Mouse (Mus musculus): ENCODE measurements around the gene Gadd45b. TPM values are rescaled to one million over a fixed set of nuclear protein-coding genes. Genes with fewer than 3 reads are reported as not detected.

Gene Gadd45b
- polyA plus RNA-seq, 1 experiment from 2014 or later = 6.2 TPM

- Histone ChIP-seq H3K4me1 (ENCODE audit: control insufficient read depth, insufficient read depth, low read length) (peaks cover 7% of the 10 kb centered on the region), H3K9ac (ENCODE audit: low read length) (no peak overlapping the region), H3K36me3 (ENCODE audit: control insufficient read depth, insufficient read depth, low read length) (peaks cover 74% of the 10 kb centered on the region), H3K4me2 (ENCODE audit: low read length) (no peak overlapping the region), H3K27me3 (replicated peaks; ENCODE audit: control insufficient read depth, insufficient read depth, low read length) (no peaks in the 10 kb centered on the region), H3K27ac (ENCODE audit: low read depth, low read length) (no peak overlapping the region), H3K4me3 (ENCODE audit: low read depth, low read length) (no peak overlapping the region), H3K9me3 (replicated peaks; ENCODE audit: control insufficient read depth, low read length) (no peaks in the 10 kb centered on the region)
- 87% methylated on average over 28 of the region's 28 CpGs for WGBS
- no peak for DNase-seq (ENCODE audit: low spot score)
- ATAC-seq = no peak
Observed at GRCm38 (mm10) chr10:80904004-80904693, 25.7 kb upstream of the Gadd45b start.

- no peak for ATAC-seq
Observed at GRCm38 (mm10) chr10:80904709-80905108, 25.2 kb upstream of the Gadd45b start.

GRCm38 (mm10) chr10:80909375-80910162 lies 20.3 kb upstream of the Gadd45b start:
- H3K4me1 ChIP-seq (ENCODE audit: control insufficient read depth, insufficient read depth, low read length) = no peaks in the 10 kb centered on the region
- DNase-seq (ENCODE audit: low spot score) (no peak), ATAC-seq (no peak)
- H3K9me3 ChIP-seq (replicated peaks; ENCODE audit: control insufficient read depth, low read length) = no peaks in the 10 kb centered on the region
- no peak overlapping the region for H3K4me2 ChIP-seq (ENCODE audit: low read length)
- no peak overlapping the region for H3K9ac ChIP-seq (ENCODE audit: low read length)
- H3K27me3 ChIP-seq (replicated peaks; ENCODE audit: control insufficient read depth, insufficient read depth, low read length) = no peaks in the 10 kb centered on the region
- 96% methylated on average over 22 of the region's 22 CpGs for WGBS
- H3K27ac ChIP-seq (ENCODE audit: low read depth, low read length) = no peak overlapping the region
- H3K36me3 ChIP-seq (ENCODE audit: control insufficient read depth, insufficient read depth, low read length) = peaks cover 91% of the 10 kb centered on the region
- H3K4me3 ChIP-seq (ENCODE audit: low read depth, low read length) = no peak overlapping the region

More at GRCm38 (mm10) chr10:80904709-80905108, 25.2 kb upstream of the Gadd45b start:
- H3K36me3 ChIP-seq (ENCODE audit: control insufficient read depth, insufficient read depth, low read length) = peaks cover 74% of the 10 kb centered on the region
- no peaks in the 10 kb centered on the region for H3K27me3 ChIP-seq (replicated peaks; ENCODE audit: control insufficient read depth, insufficient read depth, low read length)
- no peak overlapping the region for H3K27ac ChIP-seq (ENCODE audit: low read depth, low read length)
- no peak overlapping the region for H3K4me2 ChIP-seq (ENCODE audit: low read length)
- H3K9me3 ChIP-seq (replicated peaks; ENCODE audit: control insufficient read depth, low read length) = no peaks in the 10 kb centered on the region
- peaks cover 3% of the 10 kb centered on the region for H3K4me1 ChIP-seq (ENCODE audit: control insufficient read depth, insufficient read depth, low read length)
- 92% methylated on average over 11 of the region's 11 CpGs for WGBS
- H3K4me3 ChIP-seq (ENCODE audit: low read depth, low read length) = no peak overlapping the region
- no peak for DNase-seq (ENCODE audit: low spot score)
- H3K9ac ChIP-seq (ENCODE audit: low read length) = no peak overlapping the region

DNA sequence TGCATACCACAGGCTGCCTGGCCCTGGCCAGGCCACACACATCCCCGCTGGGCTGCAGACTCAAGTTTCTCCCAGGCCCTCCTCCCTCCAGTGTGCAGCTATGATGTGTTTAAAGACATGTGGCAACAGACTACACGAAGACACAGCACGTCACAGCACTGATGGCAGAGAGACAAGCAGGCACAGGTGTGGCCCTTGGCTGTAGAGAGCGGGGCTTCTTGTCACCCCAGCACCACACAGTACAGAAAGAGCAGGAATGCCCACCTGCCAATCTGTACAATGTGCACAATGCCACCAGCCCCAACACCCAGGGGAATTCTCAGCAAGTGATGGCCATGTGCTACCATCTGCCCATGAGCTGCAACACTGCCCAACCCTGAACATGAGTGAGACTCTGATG lies 18.5 kb upstream of the Gadd45b start:
- no peak overlapping the region for H3K4me2 ChIP-seq (ENCODE audit: low read length)
- no peaks in the 10 kb centered on the region for H3K4me1 ChIP-seq (ENCODE audit: control insufficient read depth, insufficient read depth, low read length)
- DNase-seq (ENCODE audit: low spot score) (no peak), ATAC-seq (no peak)
- no peaks in the 10 kb centered on the region for H3K9me3 ChIP-seq (replicated peaks; ENCODE audit: control insufficient read depth, low read length)
- no peak overlapping the region for H3K4me3 ChIP-seq (ENCODE audit: low read depth, low read length)
- no peak overlapping the region for H3K27ac ChIP-seq (ENCODE audit: low read depth, low read length)
- no peaks in the 10 kb centered on the region for H3K27me3 ChIP-seq (replicated peaks; ENCODE audit: control insufficient read depth, insufficient read depth, low read length)
- H3K9ac ChIP-seq (ENCODE audit: low read length) = no peak overlapping the region
- WGBS = 94% methylated on average over 4 of the region's 4 CpGs
- peaks cover 83% of the 10 kb centered on the region for H3K36me3 ChIP-seq (ENCODE audit: control insufficient read depth, insufficient read depth, low read length)

DNA sequence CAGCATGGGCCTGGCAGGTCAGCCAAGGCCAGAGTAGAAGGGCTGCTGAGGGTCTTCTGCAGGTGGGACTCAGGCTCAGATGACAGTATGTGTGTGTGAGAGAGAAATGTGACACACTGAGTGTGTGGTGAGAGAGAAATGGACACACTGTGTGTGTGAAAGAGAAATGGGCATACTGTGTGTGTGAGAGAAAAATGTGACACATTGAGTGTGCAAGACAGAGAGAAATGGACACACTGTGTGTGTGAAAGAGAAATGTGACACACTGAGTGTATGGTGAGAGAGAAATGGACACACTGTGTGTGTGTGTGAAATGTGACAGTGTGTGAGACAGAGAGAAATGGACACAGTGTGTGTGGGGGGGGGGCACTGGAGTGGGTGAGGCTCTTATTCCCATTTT lies 18.0 kb upstream of the Gadd45b start:
- no peaks in the 10 kb centered on the region for H3K27me3 ChIP-seq (replicated peaks; ENCODE audit: control insufficient read depth, insufficient read depth, low read length)
- H3K4me3 ChIP-seq (ENCODE audit: low read depth, low read length) = no peak overlapping the region
- ATAC-seq (no peak), DNase-seq (ENCODE audit: low spot score) (no peak)
- no peaks in the 10 kb centered on the region for H3K9me3 ChIP-seq (replicated peaks; ENCODE audit: control insufficient read depth, low read length)
- H3K36me3 ChIP-seq (ENCODE audit: control insufficient read depth, insufficient read depth, low read length) = peaks cover 81% of the 10 kb centered on the region
- H3K9ac ChIP-seq (ENCODE audit: low read length) = no peak overlapping the region
- H3K27ac ChIP-seq (ENCODE audit: low read depth, low read length) = no peak overlapping the region
- no peak overlapping the region for H3K4me2 ChIP-seq (ENCODE audit: low read length)
- no peaks in the 10 kb centered on the region for H3K4me1 ChIP-seq (ENCODE audit: control insufficient read depth, insufficient read depth, low read length)

- no peak for DNase-seq (ENCODE audit: low spot score)
- H3K4me1 ChIP-seq (ENCODE audit: control insufficient read depth, insufficient read depth, low read length) = peaks cover 4% of the 10 kb centered on the region
- WGBS = 93% methylated on average over 7 of the region's 8 CpGs
- no peak overlapping the region for H3K4me2 ChIP-seq (ENCODE audit: low read length)
- peaks cover 65% of the 10 kb centered on the region for H3K36me3 ChIP-seq (ENCODE audit: control insufficient read depth, insufficient read depth, low read length)
- H3K4me3 ChIP-seq (ENCODE audit: low read depth, low read length) = no peak overlapping the region
- no peaks in the 10 kb centered on the region for H3K27me3 ChIP-seq (replicated peaks; ENCODE audit: control insufficient read depth, insufficient read depth, low read length)
- H3K27ac ChIP-seq (ENCODE audit: low read depth, low read length) = no peak overlapping the region
- H3K9me3 ChIP-seq (replicated peaks; ENCODE audit: control insufficient read depth, low read length) = no peaks in the 10 kb centered on the region
- no peak overlapping the region for H3K9ac ChIP-seq (ENCODE audit: low read length)
- no peak for ATAC-seq
Observed at GRCm38 (mm10) chr10:80913364-80914011, 16.4 kb upstream of the Gadd45b start.

GRCm38 (mm10) chr10:80914253-80914656 lies 15.6 kb upstream of the Gadd45b start:
- WGBS = 91% methylated on average over 5 of the region's 5 CpGs
- DNase-seq (ENCODE audit: low spot score) (no peak), ATAC-seq (no peak)
- H3K27me3 ChIP-seq (replicated peaks; ENCODE audit: control insufficient read depth, insufficient read depth, low read length) = no peaks in the 10 kb centered on the region
- H3K9me3 ChIP-seq (replicated peaks; ENCODE audit: control insufficient read depth, low read length) = no peaks in the 10 kb centered on the region
- H3K4me1 ChIP-seq (ENCODE audit: control insufficient read depth, insufficient read depth, low read length) = peaks cover 4% of the 10 kb centered on the region
- peaks cover 57% of the 10 kb centered on the region for H3K36me3 ChIP-seq (ENCODE audit: control insufficient read depth, insufficient read depth, low read length)
- H3K4me3 ChIP-seq (ENCODE audit: low read depth, low read length) = no peak overlapping the region
- H3K27ac ChIP-seq (ENCODE audit: low read depth, low read length) = no peak overlapping the region
- no peak overlapping the region for H3K4me2 ChIP-seq (ENCODE audit: low read length)
- H3K9ac ChIP-seq (ENCODE audit: low read length) = no peak overlapping the region

DNA sequence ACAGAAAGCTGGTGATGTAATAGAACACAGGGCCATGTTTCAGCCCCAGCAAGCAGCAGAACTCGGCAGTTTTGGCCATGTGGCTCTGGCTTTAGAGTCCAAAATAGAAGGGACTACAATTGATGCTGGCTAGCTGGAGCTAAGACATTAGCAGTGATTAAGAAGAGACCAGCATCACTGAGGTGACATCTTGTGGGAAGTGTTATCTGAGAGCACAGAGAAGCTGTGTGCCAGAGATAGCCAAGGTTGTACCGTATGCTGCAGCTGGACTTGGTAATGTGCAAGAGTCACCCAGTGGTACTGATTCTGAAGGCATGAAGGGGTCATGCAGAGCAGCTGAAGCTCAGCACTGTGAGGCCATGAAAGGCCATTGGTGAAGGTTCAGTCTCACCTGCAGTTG lies 14.6 kb upstream of the Gadd45b start:
- H3K9me3 ChIP-seq (replicated peaks; ENCODE audit: control insufficient read depth, low read length) = no peaks in the 10 kb centered on the region
- H3K36me3 ChIP-seq (ENCODE audit: control insufficient read depth, insufficient read depth, low read length) = peaks cover 47% of the 10 kb centered on the region
- H3K4me1 ChIP-seq (ENCODE audit: control insufficient read depth, insufficient read depth, low read length) = peaks cover 4% of the 10 kb centered on the region
- H3K9ac ChIP-seq (ENCODE audit: low read length) = no peak overlapping the region
- H3K4me2 ChIP-seq (ENCODE audit: low read length) = no peak overlapping the region
- no peak overlapping the region for H3K27ac ChIP-seq (ENCODE audit: low read depth, low read length)
- no peak overlapping the region for H3K4me3 ChIP-seq (ENCODE audit: low read depth, low read length)
- H3K27me3 ChIP-seq (replicated peaks; ENCODE audit: control insufficient read depth, insufficient read depth, low read length) = no peaks in the 10 kb centered on the region
- 81% methylated on average over 2 of the region's 2 CpGs for WGBS
- DNase-seq (ENCODE audit: low spot score) (no peak), ATAC-seq (no peak)

- H3K4me1 ChIP-seq (ENCODE audit: control insufficient read depth, insufficient read depth, low read length) = peaks cover 4% of the 10 kb centered on the region
- H3K4me2 ChIP-seq (ENCODE audit: low read length) = no peak overlapping the region
- no peak overlapping the region for H3K4me3 ChIP-seq (ENCODE audit: low read depth, low read length)
- H3K36me3 ChIP-seq (ENCODE audit: control insufficient read depth, insufficient read depth, low read length) = peaks cover 44% of the 10 kb centered on the region
- DNase-seq (ENCODE audit: low spot score) (no peak), ATAC-seq (no peak)
- no peak overlapping the region for H3K9ac ChIP-seq (ENCODE audit: low read length)
- H3K9me3 ChIP-seq (replicated peaks; ENCODE audit: control insufficient read depth, low read length) = no peaks in the 10 kb centered on the region
- no peaks in the 10 kb centered on the region for H3K27me3 ChIP-seq (replicated peaks; ENCODE audit: control insufficient read depth, insufficient read depth, low read length)
- 76% methylated on average over 4 of the region's 4 CpGs for WGBS
- no peak overlapping the region for H3K27ac ChIP-seq (ENCODE audit: low read depth, low read length)
Observed at GRCm38 (mm10) chr10:80915736-80916135, 14.1 kb upstream of the Gadd45b start.

Measured in forebrain, embryonic 14.5 days (tissue).